Mouse (Mus musculus): Measurements from ENCODE around the gene Alpk3.

- TF ChIP-seq POLR2A (IDR thresholded peaks at IDR 0.05; ENCODE audit: extremely low read depth, insufficient read depth, low read length) (no peak), CTCF (IDR thresholded peaks at IDR 0.05; ENCODE audit: extremely low read depth, insufficient read depth, low read length) (no peak)
Measured at GRCm38 (mm10) chr7:81132851-81133279, 75.5 kb downstream of the Alpk3 start.

Data from cortical plate, adult 2 months (tissue).